Mouse (Mus musculus): ENCODE results near the gene Sub1. TPM values are rescaled to one million over a fixed set of nuclear protein-coding genes. Genes with fewer than 3 reads are reported as not detected.

Sub1 gene
- total RNA-seq, 2 experiments from 2014 or later: 68.7 to 76.7 TPM

DNA sequence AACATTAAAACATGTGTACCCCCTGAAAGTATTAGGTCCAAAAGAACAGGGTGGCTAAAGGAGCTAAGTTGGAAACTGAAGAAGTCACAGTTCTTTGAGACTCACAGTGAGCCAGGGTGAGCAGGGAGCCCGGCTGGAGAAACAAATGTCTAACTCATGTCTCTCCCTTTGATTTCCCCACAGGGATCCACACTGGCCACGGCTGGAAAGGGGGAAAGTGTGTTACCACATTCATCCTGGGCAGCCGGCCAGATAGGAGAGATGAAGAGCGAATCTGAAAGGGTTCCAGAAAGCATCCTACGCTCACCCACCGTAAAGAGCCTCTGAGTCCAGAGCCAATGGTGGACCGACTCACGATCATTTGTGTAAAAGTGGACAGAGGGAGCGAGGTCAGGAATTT, 20.9 kb downstream of the Sub1 start:
- ATAC-seq (replicated peaks; ENCODE audit: low FRiP score, poor library complexity, severe bottlenecking): no peak

DNA sequence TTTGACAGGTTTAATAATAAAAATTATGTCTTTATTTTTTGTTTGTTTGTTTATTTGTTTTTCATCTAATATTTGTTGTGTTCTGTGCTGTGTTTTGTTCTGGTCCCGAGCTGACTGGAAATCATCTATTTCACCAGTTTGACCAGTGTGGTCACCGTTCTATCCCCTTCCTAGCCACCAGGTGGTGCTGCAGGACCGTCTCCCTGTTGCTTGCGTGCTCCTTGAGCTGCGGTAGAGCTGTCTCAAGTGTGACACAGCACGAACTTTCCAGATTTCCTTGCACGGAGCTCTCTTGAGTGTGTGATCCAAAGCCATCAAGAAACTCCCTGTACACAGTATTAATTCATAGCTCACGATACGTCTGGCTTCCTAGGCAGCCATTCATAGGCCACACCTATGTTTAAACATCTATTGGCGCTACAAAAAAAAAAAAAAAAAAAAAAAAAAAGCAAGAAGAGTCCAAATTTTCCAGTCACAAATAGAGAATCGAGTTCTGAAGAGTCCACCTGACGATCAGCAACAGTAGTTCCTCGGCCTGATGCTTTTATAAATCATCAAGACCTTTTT, 24.8 kb downstream of the Sub1 start:
- peak; percentile 79; the same call in 1 of the 2 replicates for ATAC-seq (replicated peaks; ENCODE audit: low FRiP score, poor library complexity, severe bottlenecking)

DNA sequence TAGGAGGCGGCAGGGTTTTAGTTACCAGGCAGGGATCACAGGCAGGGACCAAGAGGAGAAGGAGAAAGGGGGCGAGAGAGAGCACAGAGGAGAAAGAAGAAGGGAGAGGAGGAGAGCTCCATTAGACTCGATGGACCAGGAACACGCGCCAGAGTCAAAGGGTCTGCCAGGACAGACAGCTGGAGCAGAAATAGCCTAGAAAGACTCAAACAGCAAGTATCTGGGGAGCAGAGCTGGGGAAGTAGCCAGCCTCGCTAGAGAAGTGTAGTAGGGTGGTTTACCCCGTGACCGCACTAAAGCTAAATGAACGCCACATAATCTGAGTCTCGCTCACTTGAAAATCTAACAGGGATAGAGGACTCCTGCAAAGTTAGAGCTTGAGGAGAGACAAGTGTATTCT, 26.2 kb downstream of the Sub1 start:
- no peak for ATAC-seq (replicated peaks; ENCODE audit: low FRiP score, poor library complexity, severe bottlenecking)

DNA sequence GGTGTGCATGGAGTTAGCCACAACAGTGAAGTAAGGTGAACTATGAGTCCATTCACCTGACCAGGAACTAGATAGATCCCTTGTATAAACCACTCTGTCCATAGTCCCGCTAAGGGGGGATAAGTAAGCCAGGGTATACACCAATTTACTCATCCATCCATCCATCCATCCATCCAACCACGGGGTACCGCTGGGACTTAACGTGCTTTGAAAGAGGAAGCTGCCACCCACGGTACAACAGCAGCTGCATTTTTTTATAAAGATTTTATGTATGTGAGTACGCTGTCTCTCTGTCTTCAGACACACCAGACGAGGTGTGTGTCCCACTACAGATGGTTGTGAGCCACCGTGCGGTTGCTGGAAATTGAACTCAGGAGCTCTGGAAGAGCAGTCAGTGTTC, 27.9 kb downstream of the Sub1 start:
- no peak for ATAC-seq (replicated peaks; ENCODE audit: low FRiP score, poor library complexity, severe bottlenecking)

DNA sequence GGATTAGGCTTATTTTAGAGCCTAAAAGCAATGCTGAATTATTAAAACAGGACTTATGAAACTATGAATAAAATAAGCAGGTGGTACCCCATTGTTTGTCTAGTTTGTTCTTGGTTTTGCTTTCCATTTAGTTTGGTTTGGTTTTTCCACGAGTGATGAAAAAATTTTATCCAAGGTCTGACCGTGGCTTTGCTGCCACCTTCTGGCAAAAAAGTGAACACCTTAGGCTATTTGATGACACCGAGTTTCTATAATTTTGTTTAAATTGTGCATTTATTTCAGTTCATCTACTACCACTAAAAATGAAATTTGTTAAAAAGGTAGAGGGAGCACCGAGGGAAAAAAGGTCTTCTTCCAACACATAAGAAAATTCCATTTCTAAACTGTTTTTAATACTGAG, 30.4 kb downstream of the Sub1 start:
- ATAC-seq (replicated peaks; ENCODE audit: low FRiP score, poor library complexity, severe bottlenecking): no peak

DNA sequence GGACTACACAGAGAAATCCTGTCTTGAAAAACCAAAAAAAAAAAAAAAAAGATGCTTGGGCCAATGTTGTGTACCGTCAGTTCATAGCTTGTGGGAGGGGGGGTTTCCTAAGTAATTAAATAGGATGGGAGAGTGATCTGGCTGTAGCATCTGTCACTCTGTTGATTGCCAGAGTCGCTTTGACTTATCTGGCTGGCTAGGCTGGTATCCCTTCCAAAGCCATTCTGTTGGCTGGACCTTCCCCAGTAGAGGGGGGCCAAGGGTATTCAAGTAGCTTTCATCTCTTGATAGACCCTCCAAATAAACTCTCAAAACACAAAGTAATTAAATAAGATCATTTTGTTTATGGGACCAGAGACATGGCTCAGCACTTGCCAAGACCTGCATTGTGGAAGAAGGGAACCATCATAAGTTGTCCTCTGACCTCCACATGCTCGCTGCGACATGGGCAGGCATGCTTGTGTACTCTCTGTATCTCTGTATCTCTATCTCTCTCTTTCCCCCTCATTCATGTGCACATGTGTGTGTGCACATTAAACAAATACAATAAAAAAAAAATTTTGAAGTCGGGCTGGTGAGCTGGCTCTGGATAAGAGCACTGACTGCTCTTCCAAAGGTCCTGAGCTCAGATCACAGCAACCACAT, 31.5 kb downstream of the Sub1 start:
- ATAC-seq (replicated peaks; ENCODE audit: low FRiP score, poor library complexity, severe bottlenecking): no peak

DNA sequence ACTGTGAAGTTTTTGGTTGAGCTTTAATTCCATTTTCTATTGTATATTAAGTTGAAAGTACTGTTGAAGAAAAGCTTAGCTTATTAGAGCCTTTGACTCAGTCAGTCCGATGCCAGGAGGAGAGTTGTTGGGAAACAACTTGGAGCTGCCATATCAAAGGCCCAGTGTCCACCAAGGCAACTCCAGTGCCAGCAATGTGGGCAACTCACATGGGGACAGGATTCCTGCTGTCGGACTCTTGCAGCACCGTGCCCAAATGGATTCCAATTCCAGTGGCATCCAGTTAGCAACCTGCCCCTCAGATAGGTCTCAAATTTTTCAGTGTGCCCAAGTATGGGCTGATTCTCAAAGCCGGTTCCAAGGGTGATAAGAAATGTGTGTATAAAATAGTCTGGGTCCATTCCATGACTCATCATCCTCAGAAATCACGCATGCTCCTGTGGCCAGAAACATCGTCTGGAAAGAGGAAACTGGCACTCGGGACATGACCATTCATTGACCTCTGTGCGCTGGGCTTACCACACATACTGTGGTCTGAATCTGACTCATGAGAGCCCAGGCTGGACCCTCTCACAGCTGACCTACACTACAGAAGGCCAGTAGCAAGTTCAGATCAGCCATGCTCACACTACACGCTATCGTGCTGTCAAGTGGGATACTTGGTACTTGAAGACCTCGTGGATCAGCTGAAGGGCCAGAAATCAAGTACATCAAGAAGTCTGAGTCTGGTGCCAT, 32.8 kb downstream of the Sub1 start:
- ATAC-seq (replicated peaks; ENCODE audit: low FRiP score, poor library complexity, severe bottlenecking): no peak

DNA sequence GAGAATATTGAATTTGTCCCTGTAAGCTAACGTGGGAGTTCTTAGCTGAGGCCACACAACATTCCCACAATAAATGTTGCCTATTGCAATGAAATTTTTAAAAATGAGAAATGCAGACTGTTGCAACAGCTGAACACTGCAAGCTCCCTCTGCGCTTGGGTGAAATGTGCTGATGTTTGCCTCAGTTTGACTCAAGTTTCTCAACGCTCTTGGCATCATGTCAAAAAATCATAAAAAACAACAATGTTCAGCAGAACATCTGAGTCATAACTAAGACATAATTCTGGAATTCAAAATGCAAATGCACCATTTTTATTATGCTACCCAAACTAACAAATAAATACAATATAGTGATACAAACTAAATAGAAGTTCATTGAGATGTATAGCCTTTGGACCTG, 37.1 kb downstream of the Sub1 start:
- no peak for ATAC-seq (replicated peaks; ENCODE audit: low FRiP score, poor library complexity, severe bottlenecking)

DNA sequence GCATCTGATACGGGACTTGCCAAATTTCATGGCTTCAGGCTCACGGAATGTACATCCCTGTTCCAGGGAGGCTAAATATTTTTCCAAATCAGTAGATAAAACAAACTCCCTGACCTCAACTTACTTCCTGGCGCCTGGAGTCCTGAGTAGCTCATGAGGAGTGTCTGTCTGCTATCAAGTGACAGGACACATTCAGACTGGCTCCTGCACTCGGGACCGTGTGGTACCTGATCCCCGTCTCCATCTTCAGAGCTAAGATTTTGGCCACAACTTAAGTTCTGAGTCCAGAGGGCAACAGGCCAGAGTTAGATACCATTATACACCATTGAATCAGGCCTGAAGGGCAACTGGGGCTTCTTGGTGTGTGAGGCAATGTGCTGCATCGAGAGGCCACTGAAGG, 40.7 kb downstream of the Sub1 start:
- no peak for ATAC-seq (replicated peaks; ENCODE audit: low FRiP score, poor library complexity, severe bottlenecking)

DNA sequence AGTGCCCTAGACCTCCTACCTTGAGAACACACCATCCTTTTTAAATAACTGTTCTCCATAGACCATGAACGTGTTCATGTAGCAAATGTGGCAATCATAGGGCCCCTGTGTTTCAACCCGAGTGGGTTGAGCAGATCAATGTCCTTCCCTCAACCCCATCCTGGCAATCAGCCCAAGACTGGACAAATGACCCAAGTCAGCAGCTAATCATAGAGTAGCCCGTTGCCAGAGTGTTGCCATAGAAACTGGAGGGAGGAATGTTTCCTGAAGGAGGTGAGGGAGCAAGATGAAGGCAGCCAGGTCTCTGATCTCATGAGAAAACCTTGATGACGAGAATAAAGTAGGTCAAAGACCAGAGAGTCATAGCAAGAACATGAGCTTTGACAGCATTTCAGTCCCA, 42.6 kb downstream of the Sub1 start:
- ATAC-seq (replicated peaks; ENCODE audit: low FRiP score, poor library complexity, severe bottlenecking): no peak

DNA sequence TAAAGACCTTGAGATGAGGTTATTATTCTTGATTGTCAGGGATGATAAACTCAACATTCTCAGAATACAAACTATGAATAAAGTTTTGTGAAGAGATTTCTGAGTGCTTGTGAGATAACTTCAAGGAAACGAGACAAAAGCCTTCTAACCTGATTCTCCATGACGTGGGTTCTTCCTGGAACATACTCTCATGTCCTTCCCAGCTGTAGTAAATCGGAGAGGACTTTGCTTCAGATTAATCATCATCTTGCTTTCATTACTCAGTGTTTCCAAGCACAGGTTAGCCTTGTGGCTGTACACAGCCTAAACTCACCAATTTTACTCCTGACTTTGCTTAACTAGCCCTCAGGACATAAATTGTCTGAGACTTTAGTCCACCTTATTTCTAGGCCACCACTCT, 44.6 kb downstream of the Sub1 start:
- no peak for ATAC-seq (replicated peaks; ENCODE audit: low FRiP score, poor library complexity, severe bottlenecking)

DNA sequence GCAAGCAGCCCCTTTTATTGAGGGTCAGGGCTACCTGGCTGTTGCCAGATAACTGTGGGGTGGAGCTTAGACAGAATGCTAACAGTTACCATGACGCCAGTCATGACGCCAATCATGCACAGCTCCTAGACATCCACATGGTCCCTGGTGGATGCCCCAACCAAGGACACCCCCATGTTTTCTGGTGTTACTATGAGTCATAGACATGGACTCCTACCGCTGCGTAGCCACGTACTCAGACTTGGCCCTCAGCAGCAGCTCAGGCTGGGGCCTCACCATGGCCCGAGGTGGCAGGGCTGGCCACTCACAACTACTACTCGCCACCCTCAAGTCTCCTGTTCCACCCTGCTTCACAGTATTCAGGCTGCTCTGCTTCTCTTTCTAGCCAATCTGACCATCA, 45.6 kb downstream of the Sub1 start:
- no peak for ATAC-seq (replicated peaks; ENCODE audit: low FRiP score, poor library complexity, severe bottlenecking)

DNA sequence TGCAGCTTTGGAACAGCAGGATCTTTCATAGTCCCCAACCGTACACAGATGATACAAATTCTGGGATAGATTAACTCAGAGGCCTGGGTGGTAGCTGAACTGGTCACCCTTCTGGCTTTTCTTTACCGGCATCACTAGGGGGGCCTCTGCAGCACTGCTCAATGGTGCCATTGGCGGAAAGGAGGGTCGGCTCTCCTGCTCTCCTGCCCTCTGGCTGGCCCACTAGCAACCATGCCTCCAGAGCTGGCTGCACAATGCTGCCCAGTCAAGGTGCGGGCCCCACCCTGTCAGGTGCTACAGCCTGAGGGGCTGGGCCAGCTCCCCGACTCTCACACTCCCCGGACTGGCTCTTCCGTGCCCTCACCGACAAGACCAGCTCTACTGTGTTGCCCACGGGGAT, 46.6 kb downstream of the Sub1 start:
- no peak for ATAC-seq (replicated peaks; ENCODE audit: low FRiP score, poor library complexity, severe bottlenecking)

DNA sequence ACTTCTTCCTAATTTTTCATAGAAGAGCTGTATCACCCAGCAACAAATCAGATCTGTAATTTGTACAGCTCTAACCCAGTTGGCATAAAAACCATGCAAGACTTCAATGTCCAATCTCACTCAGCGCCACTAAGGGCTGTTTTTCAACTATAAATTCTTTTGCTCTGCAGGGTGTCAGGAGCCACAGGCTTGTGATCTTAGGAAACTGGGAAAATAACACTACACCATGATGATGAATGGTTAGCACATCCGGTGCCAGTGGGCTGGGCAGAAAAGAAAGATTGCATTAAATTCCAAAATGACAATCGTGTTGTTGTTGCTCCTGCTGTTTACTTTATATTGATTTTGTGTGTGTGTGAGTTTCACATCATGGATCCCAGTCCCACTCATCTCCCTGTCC, 47.3 kb downstream of the Sub1 start:
- ATAC-seq (replicated peaks; ENCODE audit: low FRiP score, poor library complexity, severe bottlenecking): no peak

DNA sequence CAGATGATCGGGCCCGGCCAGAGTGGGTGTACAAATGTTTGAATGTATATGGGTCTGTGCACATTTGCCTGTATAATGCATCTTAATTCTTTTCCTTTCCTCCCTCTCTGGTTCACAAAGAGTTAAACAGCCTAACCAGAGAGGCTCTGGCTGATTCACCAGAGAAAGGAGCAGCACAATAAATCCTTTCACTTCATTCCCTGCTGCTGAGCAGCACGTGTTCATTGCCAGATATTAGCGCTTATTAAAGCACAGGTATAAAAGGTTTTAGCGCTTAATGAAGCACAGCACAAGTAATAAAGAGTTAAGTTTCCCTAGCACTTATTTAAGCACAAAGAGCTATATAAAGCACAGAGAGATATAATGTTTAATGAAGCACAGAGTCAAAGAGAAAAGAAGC, 55.9 kb downstream of the Sub1 start:
- ATAC-seq (replicated peaks; ENCODE audit: low FRiP score, poor library complexity, severe bottlenecking): no peak

Other genes with a start within 250 kb of the Sub1 start
- not detected in 2 replicates for gene Npr3, start 89.7 kb downstream of the Sub1 start, total RNA-seq (2015; ENCODE audit: low replicate concordance)
- not detected in 2 replicates for gene Npr3, start 89.7 kb downstream of the Sub1 start, total RNA-seq (2017; ENCODE audit: low replicate concordance)
- 73.9 and 80.1 TPM in 2 replicates for gene Zfr, start 120.8 kb upstream of the Sub1 start, total RNA-seq (2015; ENCODE audit: low replicate concordance)
- 45.5 and 53.8 TPM in 2 replicates for gene Zfr, start 120.8 kb upstream of the Sub1 start, total RNA-seq (2017; ENCODE audit: low replicate concordance)
- gene Mtmr12, start 208.0 kb upstream of the Sub1 start, total RNA-seq (2015; ENCODE audit: low replicate concordance): 7.9 and 15.1 TPM in 2 replicates
- 17.2 and 24.7 TPM in 2 replicates for gene Mtmr12, start 208.0 kb upstream of the Sub1 start, total RNA-seq (2017; ENCODE audit: low replicate concordance)

Measured in erythroid progenitor cell, adult 5-6 weeks (primary cell).